Mouse (Mus musculus): Measurements from ENCODE around the gene Vmn2r23.

GRCm38 (mm10) chr6:123697213-123697612, 5.3 kb upstream of the Vmn2r23 start:
- TF ChIP-seq POLR2A (IDR thresholded peaks at IDR 0.05; ENCODE audit: insufficient read depth, low read length) (no peak), CTCF (IDR thresholded peaks at IDR 0.05; ENCODE audit: low read depth, low read length) (no peak), EP300 (IDR thresholded peaks at IDR 0.05; ENCODE audit: insufficient read depth, low read depth, low read length) (peak; percentile 74)

All from ES-Bruce4 (cell line).